Mouse (Mus musculus) MEL (cell line): ENCODE measurements around the gene Eme2. TPM values are rescaled to one million over a fixed set of nuclear protein-coding genes. Genes with fewer than 3 reads are reported as not detected.

Experiments used
- DNase-seq: peaks from one replicate; pipeline ENCODE4 v3.0.0; 2011; ENCODE audit warnings: low read depth, low spot score
- H3K27ac ChIP-seq: 2 replicates; pipeline ENCODE4 v1.5.1; 2012; ENCODE audit warnings: low read depth, mild to moderate bottlenecking, control low read depth, low read length, moderate library complexity; ENCODE audit not compliant: control insufficient read depth
- H3K27me3 ChIP-seq, 2 experiments: fragments of 150-350 bp in 1 of 2; sonication (generic) in 1 of 2; 2 replicates each; pipeline ENCODE4 v1.6.1; 2012; ENCODE audit warnings: low read length in 2 of 2, mild to moderate bottlenecking in 2 of 2, improper control_type of control experiment in 1 of 2, moderate library complexity in 1 of 2; ENCODE audit not compliant: insufficient read depth in 2 of 2, control insufficient read depth in 1 of 2
- H3K36me3 ChIP-seq, 2 experiments: 2 replicates each; pipeline ENCODE4 v1.6.1; 2012 to 2014; ENCODE audit warnings: low read length in 2 of 2, improper control_type of control experiment in 1 of 2, inconsistent platforms in 1 of 2, mild to moderate bottlenecking in 1 of 2; ENCODE audit not compliant: insufficient read depth in 2 of 2, control insufficient read depth in 1 of 2
- H3K4me1 ChIP-seq, 2 experiments: fragments of 150-350 bp in 1 of 2; sonication (generic) in 1 of 2; 2 replicates each; pipeline ENCODE4 v1.6.1; 2012; ENCODE audit warnings: low read length in 2 of 2, improper control_type of control experiment in 1 of 2, mild to moderate bottlenecking in 1 of 2; ENCODE audit not compliant: insufficient read depth in 2 of 2, control insufficient read depth in 1 of 2
- H3K4me3 ChIP-seq, 2 experiments: fragments of 150-350 bp in 1 of 2; sonication (generic) in 1 of 2; 2 replicates each; pipeline ENCODE4 v1.5.1; 2012; ENCODE audit warnings: low read depth in 2 of 2, low read length in 2 of 2, mild to moderate bottlenecking in 2 of 2, moderate library complexity in 2 of 2, control low read depth in 1 of 2, improper control_type of control experiment in 1 of 2; ENCODE audit not compliant: control insufficient read depth in 1 of 2, insufficient read depth in 1 of 2
- H3K79me2 ChIP-seq: 2 replicates; pipeline ENCODE4 v1.6.1; 2012; ENCODE audit warnings: mild to moderate bottlenecking, low read length, moderate library complexity; ENCODE audit not compliant: control insufficient read depth, poor library complexity, insufficient read depth
- H3K9ac ChIP-seq: 2 replicates; pipeline ENCODE4 v1.6.1; 2012; ENCODE audit warnings: low read depth, mild to moderate bottlenecking, control low read depth, low read length, moderate library complexity; ENCODE audit not compliant: control insufficient read depth, poor library complexity, severe bottlenecking
- H3K9me3 ChIP-seq: fragments of 150-350 bp; sonication (generic); replicated peaks from 2 replicates; pipeline ENCODE4 v1.6.1; 2012; ENCODE audit warnings: mild to moderate bottlenecking, low read length, improper control_type of control experiment, moderate library complexity; ENCODE audit not compliant: insufficient read depth
- BHLHE40 ChIP-seq: IDR thresholded peaks from 2 replicates; pipeline ENCODE4 v1.6.1; 2012; ENCODE audit warnings: low read depth, mild to moderate bottlenecking, inconsistent platforms, low read length, improper control_type of control experiment, borderline replicate concordance
- CHD1 ChIP-seq: IDR thresholded peaks from 2 replicates; pipeline ENCODE4 v1.6.1; 2012; ENCODE audit warnings: low read depth, mild to moderate bottlenecking, inconsistent platforms, low read length, improper control_type of control experiment
- CHD2 ChIP-seq: IDR thresholded peaks from 2 replicates; pipeline ENCODE4 v1.6.1; 2011; ENCODE audit warnings: low read length, improper control_type of control experiment
- E2F4 ChIP-seq: IDR thresholded peaks from 2 replicates; pipeline ENCODE4 v1.6.1; 2011; ENCODE audit warnings: low read depth, low read length, improper control_type of control experiment, borderline replicate concordance
- ETS1 ChIP-seq: IDR thresholded peaks from 2 replicates; pipeline ENCODE4 v1.6.1; 2012; ENCODE audit warnings: low read depth, mild to moderate bottlenecking, inconsistent platforms, low read length, improper control_type of control experiment, moderate library complexity
- GABPA ChIP-seq: IDR thresholded peaks from 2 replicates; pipeline ENCODE4 v1.6.1; 2012; ENCODE audit warnings: low read depth, mild to moderate bottlenecking, inconsistent platforms, low read length, improper control_type of control experiment, moderate library complexity
- GATA1 ChIP-seq: IDR thresholded peaks from 2 replicates; pipeline ENCODE4 v1.6.1; 2011; ENCODE audit warnings: low read depth, low read length, improper control_type of control experiment
- HCFC1 ChIP-seq: IDR thresholded peaks from 2 replicates; pipeline ENCODE4 v1.6.1; 2012; ENCODE audit warnings: low read depth, mild to moderate bottlenecking, inconsistent platforms, low read length, improper control_type of control experiment, moderate library complexity
- MAZ ChIP-seq: IDR thresholded peaks from 2 replicates; pipeline ENCODE4 v1.6.1; 2012; ENCODE audit warnings: low read depth, mild to moderate bottlenecking, inconsistent platforms, low read length, improper control_type of control experiment
- MEF2A ChIP-seq: IDR thresholded peaks from 2 replicates; pipeline ENCODE4 v1.6.1; 2014; ENCODE audit warnings: low read depth, mild to moderate bottlenecking, inconsistent platforms, low read length, improper control_type of control experiment; ENCODE audit not compliant: poor library complexity, insufficient replicate concordance, severe bottlenecking; ENCODE audit errors: extremely low read depth
- MXI1 ChIP-seq: IDR thresholded peaks from 2 replicates; pipeline ENCODE4 v1.6.1; 2011; ENCODE audit warnings: mild to moderate bottlenecking, low read depth, low read length, improper control_type of control experiment
- MYC ChIP-seq: IDR thresholded peaks from 2 replicates; pipeline ENCODE4 v1.6.1; 2011; ENCODE audit warnings: low read depth, mild to moderate bottlenecking, low read length, improper control_type of control experiment, moderate library complexity
- NELFE ChIP-seq: IDR thresholded peaks from 2 replicates; pipeline ENCODE4 v1.6.1; 2011; ENCODE audit warnings: low read depth, low read length, improper control_type of control experiment
- POLR2A ChIP-seq, 2 experiments: IDR thresholded peaks; 2 replicates each; pipeline ENCODE4 v1.6.1; 2011 to 2012; ENCODE audit warnings: low read length in 2 of 2, mild to moderate bottlenecking in 2 of 2, control low read depth in 1 of 2, improper control_type of control experiment in 1 of 2, low read depth in 1 of 2, moderate library complexity in 1 of 2; ENCODE audit not compliant: control insufficient read depth in 1 of 2, insufficient read depth in 1 of 2, poor library complexity in 1 of 2
- POLR2AphosphoS5 ChIP-seq: IDR thresholded peaks from 2 replicates; pipeline ENCODE4 v1.6.1; 2012; ENCODE audit warnings: low read depth, borderline replicate concordance, mild to moderate bottlenecking, inconsistent platforms, low read length, moderate library complexity, mixed read lengths
- RCOR1 ChIP-seq: IDR thresholded peaks from 2 replicates; pipeline ENCODE4 v1.6.1; 2012; ENCODE audit warnings: low read depth, mild to moderate bottlenecking, inconsistent platforms, low read length, improper control_type of control experiment
- SMC3 ChIP-seq: IDR thresholded peaks from 2 replicates; pipeline ENCODE4 v1.6.1; 2011; ENCODE audit warnings: low read depth, low read length, improper control_type of control experiment
- TAL1 ChIP-seq: IDR thresholded peaks from 2 replicates; pipeline ENCODE4 v1.6.1; 2012; ENCODE audit warnings: mild to moderate bottlenecking, inconsistent platforms, low read length, moderate library complexity, mixed read lengths
- TCF12 ChIP-seq: IDR thresholded peaks from 2 replicates; pipeline ENCODE4 v1.6.1; 2014; ENCODE audit warnings: low read depth, mild to moderate bottlenecking, inconsistent platforms, low read length, improper control_type of control experiment, moderate library complexity
- USF2 ChIP-seq, 2 experiments: IDR thresholded peaks; 2 replicates each; pipeline ENCODE4 v1.6.1; 2011 to 2012; ENCODE audit warnings: improper control_type of control experiment in 2 of 2, low read length in 2 of 2, borderline replicate concordance in 1 of 2, inconsistent platforms in 1 of 2, low read depth in 1 of 2, mild to moderate bottlenecking in 1 of 2; ENCODE audit not compliant: insufficient read depth in 1 of 2
- ZC3H11A ChIP-seq: IDR thresholded peaks from 2 replicates; pipeline ENCODE4 v1.6.1; 2012; ENCODE audit warnings: low read depth, mild to moderate bottlenecking, inconsistent platforms, low read length, improper control_type of control experiment
- polyA plus RNA-seq, 2 experiments: library from polyadenylated mRNA; stranded (reverse) in 1 of 2; unstranded in 1 of 2; fragments of >175 nt in 1 of 2; fragments of >200 nt in 1 of 2; gene quantifications; 2 replicates each; pipeline versions ENCODE4 v1.2.1 to v1.2.4; 2012; ENCODE audit warnings: low replicate concordance in 2 of 2, low read depth in 1 of 2; ENCODE audit not compliant: insufficient read length in 2 of 2, insufficient read depth in 1 of 2, missing spikeins in 1 of 2
- total RNA-seq: library from RNA; depleted of rRNA; stranded (reverse); fragments of 300-350 nt; gene quantifications from 2 replicates; pipeline ENCODE4 v1.2.3, GENCODE M21; 2012

The Eme2 gene
- total and polyA plus RNA-seq, 3 experiments, result 15.1 to 26.8 TPM; not detected in 1

GRCm38 (mm10) chr17:24900014-24900413 is 5.1 kb upstream of the Eme2 start:
- Histone ChIP-seq H3K9me3 (no peaks in the 10 kb centered on the region), H3K9ac (no peak overlapping the region), H3K27me3 (no peaks in the 10 kb centered on the region), H3K79me2 (peaks cover 16% of the 10 kb centered on the region), H3K36me3 (peaks cover 0 to 13% of the 10 kb centered on the region in 2 experiments; a peak in 3 of 4 replicates), H3K4me1 (peaks cover 2 to 18% of the 10 kb centered on the region in 2 experiments; a peak in 3 of 4 replicates), H3K4me3 (no peak overlapping the region), H3K27ac (no peak overlapping the region)
- DNase-seq, result no peak
- TF ChIP-seq SMC3 (no peak), NELFE (no peak), ZC3H11A (no peak), GABPA (no peak), MAZ (no peak), BHLHE40 (no peak), CHD2 (no peak), MYC (no peak), MEF2A (no peak), MXI1 (no peak), TCF12 (no peak), TAL1 (no peak), ETS1 (no peak), CHD1 (no peak), GATA1 (no peak), RCOR1 (no peak), E2F4 (no peak)

GRCm38 (mm10) chr17:24899153-24899552 is 4.3 kb upstream of the Eme2 start:
- Histone ChIP-seq H3K79me2 (peaks cover 24% of the 10 kb centered on the region), H3K36me3 (peaks cover 0 to 13% of the 10 kb centered on the region in 2 experiments; a peak in 2 of 4 replicates), H3K4me3 (no peak overlapping the region)

More at GRCm38 (mm10) chr17:24899153-24899552, 4.3 kb upstream of the Eme2 start:
- no peak for TF ChIP-seq MEF2A
- TF ChIP-seq POLR2AphosphoS5, result no peak
- no peak for TF ChIP-seq HCFC1
- no peak for TF ChIP-seq RCOR1
- no peak for TF ChIP-seq POLR2A (IDR thresholded peaks at IDR 0.05; ENCODE audit: control insufficient read depth in 1 of 2, insufficient read depth in 1 of 2, low read depth in 1 of 2, low read length in 2 of 2, poor library complexity in 1 of 2)
- no peak for TF ChIP-seq USF2 (IDR thresholded peaks at IDR 0.05; ENCODE audit: borderline replicate concordance in 1 of 2, insufficient read depth in 1 of 2, low read depth in 1 of 2, low read length in 2 of 2)
- Histone ChIP-seq H3K27me3 (no peaks in the 10 kb centered on the region), H3K4me1 (peaks cover 2 to 19% of the 10 kb centered on the region in 2 experiments; a peak in 3 of 4 replicates), H3K27ac (no peak overlapping the region), H3K9me3 (no peaks in the 10 kb centered on the region), H3K9ac (no peak overlapping the region)
- no peak for DNase-seq
